Mouse (Mus musculus) lung, embryonic 14.5 days (tissue): ENCODE measurements at regions not wholly inside any gene's neighbourhood (a gene's known extent, or its start where the extent isn't known, plus 50 kb on each side); places are given as distances from the start of the nearest gene placed in this dataset.

ENCODE experiments used
- ATAC-seq: fragments of 200-750 bp; cut with Nextera tagmentation; 2 replicates; pipeline ENCODE4 v1.8.0; 2017; ENCODE audit warnings: mild to moderate bottlenecking, moderate TSS enrichment, moderate library complexity; ENCODE audit not compliant: insufficient read depth
- DNase-seq: peaks from one replicate; pipeline ENCODE4 v3.0.0-alpha.2; 2015
- H3K27ac ChIP-seq: fragments of 300-500 bp; sonication (generic); 2 replicates; pipeline ENCODE4 v1.5.1; 2014; ENCODE audit warnings: low read depth, mild to moderate bottlenecking, moderate library complexity
- H3K27me3 ChIP-seq: fragments of 300-500 bp; sonication (generic); 2 replicates; pipeline ENCODE4 v1.6.1; 2014; ENCODE audit warnings: low read length, control low read depth; ENCODE audit not compliant: insufficient read depth
- H3K36me3 ChIP-seq: fragments of 300-500 bp; sonication (generic); 2 replicates; pipeline ENCODE4 v1.6.1; 2014; ENCODE audit warnings: control low read depth; ENCODE audit not compliant: insufficient read depth
- H3K4me1 ChIP-seq: fragments of 300-500 bp; sonication (generic); 2 replicates; pipeline ENCODE4 v1.6.1; 2014; ENCODE audit warnings: antibody characterized with exemption, control low read depth; ENCODE audit not compliant: insufficient read depth
- H3K4me2 ChIP-seq: fragments of 300-500 bp; sonication (generic); 2 replicates; pipeline ENCODE4 v1.6.1; 2014; ENCODE audit warnings: mild to moderate bottlenecking
- H3K4me3 ChIP-seq: fragments of 300-500 bp; sonication (generic); 2 replicates; pipeline ENCODE4 v1.5.1; 2014; ENCODE audit warnings: low read depth, low read length
- H3K9ac ChIP-seq: fragments of 300-500 bp; sonication (generic); 2 replicates; pipeline ENCODE4 v1.6.1; 2014
- H3K9me3 ChIP-seq: fragments of 300-500 bp; sonication (generic); 2 replicates; pipeline ENCODE4 v1.6.1; 2016; ENCODE audit warnings: low read depth, low read length, control low read depth
- CTCF ChIP-seq: IDR thresholded peaks from 2 replicates; pipeline ENCODE4 v1.5.1; 2016; ENCODE audit warnings: antibody characterized with exemption, low read depth
- WGBS: fragments of 180-500 bp; shearing (Covaris S2); extraction: QIAGEN DNeasy Blood & Tissue Kit; methylation state at CpG from one replicate; pipeline ENCODE4 v1.1.7; 2014; 5-methylcytosine and 5-hydroxymethylcytosine counted together

DNA sequence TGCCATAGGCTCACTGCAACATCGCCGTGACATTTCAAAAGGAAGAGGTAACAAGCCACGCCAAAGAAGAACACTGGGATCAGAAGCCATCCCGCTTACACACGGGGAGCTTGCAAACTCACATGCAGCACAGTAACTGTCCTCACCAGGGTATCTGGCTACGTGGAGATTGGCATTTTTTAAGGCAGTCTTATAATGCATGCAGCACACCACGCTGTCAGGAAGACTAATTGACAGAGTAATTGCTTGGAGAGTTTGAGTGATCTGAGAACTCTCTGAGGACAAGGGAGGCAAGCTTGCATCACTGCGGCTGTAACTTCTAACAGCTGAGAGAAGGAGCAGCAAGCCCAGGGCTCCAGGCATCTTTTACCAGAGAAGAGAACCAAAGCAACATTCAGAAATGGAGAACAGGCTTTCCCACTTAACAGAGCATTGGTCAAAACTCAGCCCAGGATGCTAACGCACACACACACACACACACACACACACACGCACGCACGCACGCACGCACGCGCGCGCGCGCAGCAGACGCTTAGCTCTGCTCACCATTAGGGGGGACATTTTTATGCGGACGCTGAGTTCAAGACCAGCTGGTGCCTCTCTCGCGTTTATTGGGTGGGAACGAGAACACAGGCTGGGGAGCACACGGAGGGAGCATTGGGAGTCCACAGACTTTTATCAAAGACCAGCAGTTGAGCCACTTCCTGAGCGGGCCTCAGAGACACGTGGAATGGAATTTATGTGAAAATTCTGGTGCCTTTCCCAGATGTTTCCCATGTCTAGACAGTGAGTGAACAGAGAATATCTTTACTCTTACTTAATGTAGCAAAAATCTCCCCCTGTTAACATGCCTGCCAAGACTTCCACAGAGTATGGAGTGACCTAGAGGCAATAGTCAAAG is 66.6 kb downstream of the 1700129C05Rik start:
- no peak overlapping the region for H3K4me3 ChIP-seq
- TF ChIP-seq CTCF, result 0 out of 2 replicates have a peak, but pooled peaks have one; percentile 5
- DNase-seq (peak; percentile 52), ATAC-seq (peak; percentile 41; the same call in 1 of the 2 replicates)
- no peaks in the 10 kb centered on the region for H3K36me3 ChIP-seq
- 32% methylated on average over 29 of the region's 29 CpGs for WGBS
- H3K4me2 ChIP-seq, result peak overlapping the region; percentile 43
- H3K27ac ChIP-seq, result no peak overlapping the region; the same call in 1 of the 2 replicates
- no peaks in the 10 kb centered on the region for H3K27me3 ChIP-seq
- peaks cover 3% of the 10 kb centered on the region; the same call in 1 of the 2 replicates for H3K4me1 ChIP-seq
- H3K9me3 ChIP-seq, result no peaks in the 10 kb centered on the region
- no peak overlapping the region for H3K9ac ChIP-seq

DNA sequence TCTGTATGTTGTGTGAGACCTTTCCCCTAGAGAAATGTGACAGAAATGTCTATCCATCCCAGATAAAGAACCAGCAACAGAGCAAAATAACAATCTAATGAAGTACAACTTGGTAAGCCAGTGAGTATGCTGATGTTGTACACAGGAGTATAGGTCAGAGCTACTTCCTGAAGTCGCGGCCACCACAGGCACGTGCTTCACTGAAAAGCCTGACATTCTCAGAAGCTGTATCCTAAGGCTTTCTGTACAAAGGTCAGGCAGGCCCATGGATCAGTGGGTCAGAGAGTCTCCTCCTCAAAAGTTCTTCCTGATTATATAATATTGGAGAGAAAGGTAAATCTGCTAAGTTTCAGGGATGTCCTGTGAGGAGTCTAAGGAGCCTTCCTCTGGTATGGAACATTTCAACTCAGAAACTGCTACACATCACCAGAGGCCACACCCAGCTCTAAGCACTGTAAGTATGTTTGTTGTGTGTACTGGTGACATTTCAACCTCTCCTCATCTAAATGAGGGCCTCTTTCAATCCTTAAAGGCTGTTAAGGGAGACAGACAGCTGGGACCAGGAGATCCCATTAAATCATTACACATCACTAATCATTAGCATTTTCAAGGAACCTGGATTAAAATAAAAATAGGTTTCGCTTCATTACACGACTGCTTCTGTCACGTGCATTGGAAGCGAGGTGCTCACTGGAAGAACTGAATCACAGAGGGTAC is 70.2 kb downstream of the 1700129C05Rik start:
- TF ChIP-seq CTCF, result no peak
- ATAC-seq, result no peak

DNA sequence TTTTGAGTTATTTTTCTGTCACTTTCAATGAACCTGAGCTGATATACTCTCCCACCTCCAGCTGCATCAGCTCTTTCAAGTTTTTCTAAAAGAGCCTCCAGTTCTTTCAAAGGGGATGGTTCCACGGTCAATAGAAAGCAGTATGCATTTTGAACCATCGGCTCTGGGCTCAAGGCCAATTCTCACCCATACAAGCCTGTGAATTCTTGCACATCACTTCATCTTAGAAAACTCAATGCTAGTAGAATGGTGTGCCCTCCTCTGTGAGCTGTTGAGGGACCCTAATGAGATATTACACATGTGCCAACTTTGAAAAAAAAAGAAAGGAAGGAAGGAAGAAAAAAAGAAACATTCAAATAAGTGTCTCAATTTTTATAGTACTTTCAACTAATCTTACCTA is 72.6 kb downstream of the 1700129C05Rik start:
- no peaks in the 10 kb centered on the region for H3K36me3 ChIP-seq
- TF ChIP-seq CTCF, result no peak
- H3K9me3 ChIP-seq, result no peaks in the 10 kb centered on the region
- H3K4me2 ChIP-seq, result no peak overlapping the region
- DNase-seq, result no peak
- H3K9ac ChIP-seq, result no peak overlapping the region
- no peak overlapping the region for H3K4me3 ChIP-seq
- H3K27me3 ChIP-seq, result no peaks in the 10 kb centered on the region
- no peak for ATAC-seq
- 82% methylated on average over 2 of the region's 2 CpGs for WGBS
- no peak overlapping the region for H3K27ac ChIP-seq
- no peaks in the 10 kb centered on the region for H3K4me1 ChIP-seq

More for the DNA sequence above, 70.2 kb downstream of the 1700129C05Rik start:
- Histone ChIP-seq H3K9ac (no peak overlapping the region), H3K4me2 (no peak overlapping the region), H3K4me1 (peaks cover 3% of the 10 kb centered on the region; the same call in 1 of the 2 replicates), H3K9me3 (no peaks in the 10 kb centered on the region), H3K36me3 (no peaks in the 10 kb centered on the region), H3K4me3 (no peak overlapping the region), H3K27ac (no peak overlapping the region), H3K27me3 (no peaks in the 10 kb centered on the region)
- no peak for DNase-seq
- 84% methylated on average over 7 of the region's 7 CpGs for WGBS

- no peak overlapping the region for H3K27ac ChIP-seq
- no peaks in the 10 kb centered on the region for H3K36me3 ChIP-seq
- no peak overlapping the region for H3K4me2 ChIP-seq
- TF ChIP-seq CTCF, result no peak
- H3K4me1 ChIP-seq, result no peaks in the 10 kb centered on the region
- H3K9ac ChIP-seq, result no peak overlapping the region
- H3K9me3 ChIP-seq, result no peaks in the 10 kb centered on the region
- WGBS, result 62% methylated on average over 8 of the region's 8 CpGs
- H3K27me3 ChIP-seq, result no peaks in the 10 kb centered on the region
- no peak overlapping the region for H3K4me3 ChIP-seq
- DNase-seq (no peak), ATAC-seq (no peak)
Measured at GRCm38 (mm10) chr14:59066456-59067220, 76.1 kb downstream of the 1700129C05Rik start.

- ATAC-seq (no peak), DNase-seq (no peak)
- H3K9me3 ChIP-seq, result no peaks in the 10 kb centered on the region
- H3K27ac ChIP-seq, result no peak overlapping the region
- H3K4me3 ChIP-seq, result no peak overlapping the region
- no peak overlapping the region for H3K4me2 ChIP-seq
- no peak for TF ChIP-seq CTCF
- no peaks in the 10 kb centered on the region for H3K36me3 ChIP-seq
- WGBS, result 65% methylated on average over 3 of the region's 3 CpGs
- H3K4me1 ChIP-seq, result no peaks in the 10 kb centered on the region
- no peaks in the 10 kb centered on the region for H3K27me3 ChIP-seq
- H3K9ac ChIP-seq, result no peak overlapping the region
Measured at GRCm38 (mm10) chr14:59063221-59063620, 79.5 kb downstream of the 1700129C05Rik start.

GRCm38 (mm10) chr14:59056832-59057231 is 85.9 kb downstream of the 1700129C05Rik start:
- Histone ChIP-seq H3K4me1 (no peaks in the 10 kb centered on the region), H3K27me3 (no peaks in the 10 kb centered on the region), H3K36me3 (no peaks in the 10 kb centered on the region), H3K9ac (no peak overlapping the region), H3K4me3 (no peak overlapping the region), H3K27ac (no peak overlapping the region), H3K4me2 (no peak overlapping the region), H3K9me3 (no peaks in the 10 kb centered on the region)
- WGBS, result 89% methylated on average over 3 of the region's 3 CpGs
- DNase-seq (no peak), ATAC-seq (no peak)
- no peak for TF ChIP-seq CTCF
